Mouse (Mus musculus): ENCODE measurements around the gene Cd52.

- TF ChIP-seq CTCF (IDR thresholded peaks at IDR 0.05; ENCODE audit: low read depth) (no peak), EP300 (optimal IDR thresholded peaks at IDR 0.05) (no peak)
These were observed 1.2 kb upstream of the Cd52 start for GRCm38 (mm10) chr4:134096120-134096519.

Measured in stomach, postnatal 0 days (tissue).